Mouse (Mus musculus) C2C12 (cell line): ENCODE data around the gene Pid1. TPM values are rescaled to one million over a fixed set of nuclear protein-coding genes. Genes with fewer than 3 reads are reported as not detected.

Source experiments
- H3K27me3 ChIP-seq: one replicate; pipeline ENCODE4 v1.6.1; 2011; ENCODE audit not compliant: control insufficient read depth, insufficient read depth, insufficient read length
- H3K36me3 ChIP-seq: one replicate; pipeline ENCODE4 v1.6.1; 2011; ENCODE audit not compliant: control insufficient read depth, insufficient read depth
- H3K4me3 ChIP-seq: one replicate; pipeline ENCODE4 v1.5.1; 2011; ENCODE audit warnings: mild to moderate bottlenecking, control low read depth; ENCODE audit not compliant: poor library complexity, insufficient read depth, severe bottlenecking
- H3K79me2 ChIP-seq: one replicate; pipeline ENCODE4 v1.6.1; 2011; ENCODE audit not compliant: control insufficient read depth, insufficient read depth
- H3K79me3 ChIP-seq: one replicate; pipeline ENCODE4 v1.6.1; 2011; ENCODE audit warnings: low read depth, control low read depth
- H3ac ChIP-seq: one replicate; pipeline ENCODE3; 2011; ENCODE audit warnings: low read depth; ENCODE audit not compliant: control insufficient read depth, insufficient read length
- CEBPB ChIP-seq: IDR thresholded peaks from one replicate; pipeline ENCODE4 v1.6.1; 2011; ENCODE audit warnings: low read depth, mild to moderate bottlenecking, control low read depth, moderate library complexity
- CTCF ChIP-seq: IDR thresholded peaks from one replicate; pipeline ENCODE4 v1.5.1; 2011; ENCODE audit not compliant: control insufficient read depth, insufficient read depth, insufficient read length
- FOSL1 ChIP-seq: IDR thresholded peaks from one replicate; pipeline ENCODE4 v1.8.0; 2011; ENCODE audit warnings: mild to moderate bottlenecking, low read length; ENCODE audit not compliant: poor library complexity, insufficient read depth, severe bottlenecking
- MAX ChIP-seq: IDR thresholded peaks from one replicate; pipeline ENCODE4 v1.6.1; 2011; ENCODE audit warnings: mild to moderate bottlenecking, control low read depth
- MYOD1 ChIP-seq: IDR thresholded peaks from one replicate; pipeline ENCODE4 v1.6.1; 2011; ENCODE audit warnings: low read depth; ENCODE audit not compliant: control insufficient read depth, insufficient read length
- MYOG ChIP-seq: IDR thresholded peaks from one replicate; pipeline ENCODE4 v1.6.1; 2011; ENCODE audit not compliant: control insufficient read depth, insufficient read length; ENCODE audit errors: extremely low read depth
- USF1 ChIP-seq: IDR thresholded peaks from one replicate; pipeline ENCODE4 v1.6.1; 2011; ENCODE audit warnings: low read depth, mild to moderate bottlenecking, control low read depth, moderate library complexity
- polyA plus RNA-seq: library from polyadenylated mRNA; unstranded; fragments of >200 nt; fragmentation: generic; extraction: Trizol; gene quantifications from one replicate; pipeline ENCODE4 v1.2.1, GENCODE M21; 2012; ENCODE audit warnings: missing spikeins

The Pid1 gene
- polyA plus RNA-seq, 1 experiment: 0.21 TPM

- TF ChIP-seq MAX: no peak
- TF ChIP-seq CEBPB: no peak
- TF ChIP-seq CTCF: no peak
- no peak for TF ChIP-seq MYOG
- TF ChIP-seq FOSL1: no peak
- no peak for TF ChIP-seq MYOD1
- TF ChIP-seq USF1: no peak
- H3K27me3 ChIP-seq: no peaks in the 10 kb centered on the region
- H3K4me3 ChIP-seq: no peak overlapping the region
- H3K36me3 ChIP-seq: no peaks in the 10 kb centered on the region
- no peak overlapping the region for H3ac ChIP-seq
- no peaks in the 10 kb centered on the region for H3K79me3 ChIP-seq
- no peaks in the 10 kb centered on the region for H3K79me2 ChIP-seq
Measured at GRCm38 (mm10) chr1:84285620-84286019, 78.4 kb downstream of the Pid1 start.

- Histone ChIP-seq H3K79me2 (no peaks in the 10 kb centered on the region), H3ac (no peak overlapping the region), H3K4me3 (no peak overlapping the region), H3K79me3 (no peaks in the 10 kb centered on the region), H3K27me3 (no peaks in the 10 kb centered on the region), H3K36me3 (no peaks in the 10 kb centered on the region)
- no peak for TF ChIP-seq FOSL1
- no peak for TF ChIP-seq CTCF
- no peak for TF ChIP-seq MYOG
- no peak for TF ChIP-seq CEBPB
- TF ChIP-seq MAX: no peak
- no peak for TF ChIP-seq USF1
- TF ChIP-seq MYOD1: no peak
Measured at GRCm38 (mm10) chr1:84284293-84285068, 79.5 kb downstream of the Pid1 start.

- Histone ChIP-seq H3K79me2 (no peaks in the 10 kb centered on the region), H3K4me3 (no peak overlapping the region), H3K27me3 (no peaks in the 10 kb centered on the region), H3ac (no peak overlapping the region), H3K79me3 (no peaks in the 10 kb centered on the region), H3K36me3 (no peaks in the 10 kb centered on the region)
- TF ChIP-seq FOSL1: no peak
- TF ChIP-seq MYOG: no peak
- TF ChIP-seq CEBPB: no peak
- no peak for TF ChIP-seq USF1
- no peak for TF ChIP-seq MYOD1
- TF ChIP-seq MAX: no peak
- TF ChIP-seq CTCF: no peak
Measured at GRCm38 (mm10) chr1:84283119-84283518, 80.9 kb downstream of the Pid1 start.

- H3K79me2 ChIP-seq: no peaks in the 10 kb centered on the region
- no peak overlapping the region for H3K4me3 ChIP-seq
- no peak for TF ChIP-seq MYOG
- TF ChIP-seq FOSL1: no peak
- TF ChIP-seq MYOD1: no peak
- TF ChIP-seq CTCF: no peak
- TF ChIP-seq CEBPB: no peak
- no peak for TF ChIP-seq USF1
- TF ChIP-seq MAX: no peak
Measured at GRCm38 (mm10) chr1:84280171-84280570, 83.8 kb downstream of the Pid1 start.

GRCm38 (mm10) chr1:84278359-84279255 lies 85.4 kb downstream of the Pid1 start:
- no peaks in the 10 kb centered on the region for H3K27me3 ChIP-seq
- no peaks in the 10 kb centered on the region for H3K79me2 ChIP-seq
- no peaks in the 10 kb centered on the region for H3K79me3 ChIP-seq
- H3K36me3 ChIP-seq: no peaks in the 10 kb centered on the region
- no peak for TF ChIP-seq FOSL1
- TF ChIP-seq MYOG: no peak
- no peak for TF ChIP-seq CEBPB
- no peak for TF ChIP-seq MYOD1
- TF ChIP-seq MAX: no peak
- TF ChIP-seq CTCF: no peak
- TF ChIP-seq USF1: no peak
- H3K4me3 ChIP-seq: no peak overlapping the region
- no peak overlapping the region for H3ac ChIP-seq

More at GRCm38 (mm10) chr1:84280171-84280570, 83.8 kb downstream of the Pid1 start:
- H3ac ChIP-seq: no peak overlapping the region
- no peaks in the 10 kb centered on the region for H3K79me3 ChIP-seq
- no peaks in the 10 kb centered on the region for H3K36me3 ChIP-seq
- no peaks in the 10 kb centered on the region for H3K27me3 ChIP-seq
